Mouse (Mus musculus) lung, postnatal 0 days (tissue): ENCODE measurements around the gene Dennd6a.

Experiments used
- CTCF ChIP-seq: IDR thresholded peaks from 2 replicates; pipeline ENCODE4 v1.5.1; 2016; ENCODE audit warnings: antibody characterized with exemption, mild to moderate bottlenecking
- EP300 ChIP-seq: IDR thresholded peaks from 2 replicates; pipeline ENCODE4 v1.6.1; 2016; ENCODE audit warnings: antibody characterized with exemption, mild to moderate bottlenecking, control low read depth

GRCm38 (mm10) chr14:26595695-26596365 lies 22.2 kb downstream of the Dennd6a start:
- no peak for TF ChIP-seq CTCF
- no peak for TF ChIP-seq EP300
